Mouse (Mus musculus) kidney, postnatal 0 days (tissue): ENCODE data around the gene Bdnf. TPM values are rescaled to one million over a fixed set of nuclear protein-coding genes. Genes with fewer than 3 reads are reported as not detected.

Experiments
- ATAC-seq: fragments of 200-750 bp; cut with Nextera tagmentation; replicated peaks from 2 replicates; pipeline ENCODE4 v1.8.0; 2017; ENCODE audit warnings: low read depth, moderate number of reproducible peaks, moderate TSS enrichment, moderate library complexity; ENCODE audit not compliant: low FRiP score
- DNase-seq: peaks from one replicate; pipeline ENCODE4 v3.0.0-alpha.2; 2016; ENCODE audit warnings: low spot score
- H3K27ac ChIP-seq: fragments of 300-500 bp; sonication (generic); 2 replicates; pipeline ENCODE4 v1.5.1; 2014; ENCODE audit warnings: mild to moderate bottlenecking
- H3K27me3 ChIP-seq: fragments of 300-500 bp; sonication (generic); 2 replicates; pipeline ENCODE4 v1.6.1; 2014; ENCODE audit warnings: low read length, mixed read lengths; ENCODE audit not compliant: insufficient read depth
- H3K36me3 ChIP-seq: fragments of 300-500 bp; sonication (generic); 2 replicates; pipeline ENCODE4 v1.6.1; 2014; ENCODE audit warnings: low read length, mixed read lengths; ENCODE audit not compliant: insufficient read depth
- H3K4me1 ChIP-seq: fragments of 300-500 bp; sonication (generic); replicated peaks from 2 replicates; pipeline ENCODE4 v1.6.1; 2014; ENCODE audit warnings: antibody characterized with exemption, low read length, mixed read lengths; ENCODE audit not compliant: insufficient read depth
- H3K4me2 ChIP-seq: fragments of 300-500 bp; sonication (generic); 2 replicates; pipeline ENCODE4 v1.6.1; 2014; ENCODE audit warnings: mild to moderate bottlenecking, low read length, moderate library complexity, mixed read lengths
- H3K4me3 ChIP-seq: fragments of 300-500 bp; sonication (generic); replicated peaks from 2 replicates; pipeline ENCODE4 v1.5.1; 2014; ENCODE audit warnings: low read depth, low read length
- H3K9ac ChIP-seq: fragments of 300-500 bp; sonication (generic); 2 replicates; pipeline ENCODE4 v1.6.1; 2014; ENCODE audit warnings: low read depth, low read length
- H3K9me3 ChIP-seq: fragments of 300-500 bp; sonication (generic); replicated peaks from 2 replicates; pipeline ENCODE4 v1.6.1; 2016; ENCODE audit warnings: low read length, inconsistent platforms, mixed read lengths
- CTCF ChIP-seq: IDR thresholded peaks from 2 replicates; pipeline ENCODE4 v1.5.1; 2016; ENCODE audit warnings: antibody characterized with exemption, low read depth, mild to moderate bottlenecking, moderate library complexity
- WGBS: fragments of 180-500 bp; shearing (Covaris S2); extraction: QIAGEN DNeasy Blood & Tissue Kit; methylation state at CpG from one replicate; pipeline ENCODE4 v1.1.7; 2014; 5-methylcytosine and 5-hydroxymethylcytosine counted together
- polyA plus RNA-seq: library from polyadenylated mRNA; unstranded; fragments of >200 nt; fragmentation: Nextera tagmentation; extraction: Ambion mirVana; gene quantifications from 2 replicates; pipeline ENCODE4 v1.2.1, GENCODE M21; 2015

Gene Bdnf
- 0.93 and 0.95 TPM in 2 replicates for polyA plus RNA-seq

- Histone ChIP-seq H3K4me1 (peaks cover 7% of the 10 kb centered on the region; the same call in 1 of the 2 replicates), H3K9me3 (no peaks in the 10 kb centered on the region), H3K9ac (no peak within 1 kb of the TSS), H3K27me3 (peaks cover 64% of the 10 kb centered on the region), H3K4me2 (peak within 1 kb of the TSS; percentile 44), H3K4me3 (0 out of 2 replicates have a peak within 1 kb of the TSS, but pooled peaks have one; percentile 12), H3K36me3 (no peaks in the 10 kb centered on the region), H3K27ac (no peak within 1 kb of the TSS)
- no peak for ATAC-seq
- no peak for TF ChIP-seq CTCF
- DNase-seq = no peak
- WGBS = 2% methylated on average over 15 of the region's 15 CpGs
Measured at GRCm38 (mm10) chr2:109674532-109674931, at the start of gene Bdnf. Gene Bdnf (plus strand): TSS chr2:109674700.

GRCm38 (mm10) chr2:109626864-109627263 lies 47.6 kb upstream of the Bdnf start:
- no peak overlapping the region for H3K4me2 ChIP-seq
- ATAC-seq (peak; percentile 78; the same call in 1 of the 2 replicates), DNase-seq (peak; percentile 73)
- no peak for TF ChIP-seq CTCF
- 27% methylated on average over 6 of the region's 6 CpGs for WGBS
- H3K27ac ChIP-seq = no peak overlapping the region
- H3K4me3 ChIP-seq = no peak overlapping the region
- H3K9ac ChIP-seq = no peak overlapping the region
- no peaks in the 10 kb centered on the region for H3K27me3 ChIP-seq
- no peaks in the 10 kb centered on the region for H3K4me1 ChIP-seq
- H3K36me3 ChIP-seq = no peaks in the 10 kb centered on the region
- H3K9me3 ChIP-seq = no peaks in the 10 kb centered on the region

- no peak for TF ChIP-seq CTCF
- peak overlapping the region; percentile 44 for H3K4me2 ChIP-seq
- WGBS = under 1% methylated on average over 48 of the region's 48 CpGs
- DNase-seq (no peak), ATAC-seq (no peak; the same call in 1 of the 2 replicates)
- H3K9me3 ChIP-seq = no peaks in the 10 kb centered on the region
- H3K4me1 ChIP-seq = peaks cover 7% of the 10 kb centered on the region; the same call in 1 of the 2 replicates
- no peaks in the 10 kb centered on the region for H3K36me3 ChIP-seq
- peaks cover 58% of the 10 kb centered on the region for H3K27me3 ChIP-seq
- no peak overlapping the region for H3K9ac ChIP-seq
- no peak overlapping the region for H3K27ac ChIP-seq
- H3K4me3 ChIP-seq = 0 out of 2 replicates have a peak overlapping the region, but pooled peaks have one; percentile 12
Measured at GRCm38 (mm10) chr2:109673509-109674455, 718 bp upstream of the Bdnf start.

GRCm38 (mm10) chr2:109675051-109675450 lies 551 bp downstream of the Bdnf start:
- Histone ChIP-seq H3K4me2 (no peak overlapping the region), H3K27me3 (peaks cover 64% of the 10 kb centered on the region), H3K9me3 (no peaks in the 10 kb centered on the region), H3K4me1 (peaks cover 7% of the 10 kb centered on the region; the same call in 1 of the 2 replicates), H3K9ac (no peak overlapping the region), H3K4me3 (no peak overlapping the region), H3K36me3 (no peaks in the 10 kb centered on the region), H3K27ac (no peak overlapping the region)
- DNase-seq = no peak
- WGBS = 10% methylated on average over 11 of the region's 11 CpGs
- TF ChIP-seq CTCF = no peak
- no peak for ATAC-seq

GRCm38 (mm10) chr2:109675973-109676617 lies 1.6 kb downstream of the Bdnf start:
- Histone ChIP-seq H3K27me3 (peaks cover 64% of the 10 kb centered on the region), H3K4me1 (peaks cover 7% of the 10 kb centered on the region; the same call in 1 of the 2 replicates), H3K9ac (no peak overlapping the region), H3K27ac (no peak overlapping the region), H3K36me3 (no peaks in the 10 kb centered on the region), H3K4me2 (peak overlapping the region; percentile 30; the same call in 1 of the 2 replicates), H3K9me3 (no peaks in the 10 kb centered on the region), H3K4me3 (no peak overlapping the region)
- TF ChIP-seq CTCF = no peak
- WGBS = 2% methylated on average over 29 of the region's 29 CpGs
- ATAC-seq = peak; percentile 53; the same call in 1 of the 2 replicates
- peak; percentile 78 for DNase-seq

GRCm38 (mm10) chr2:109676618-109676974 lies 2.1 kb downstream of the Bdnf start:
- H3K9ac ChIP-seq = no peak overlapping the region
- no peaks in the 10 kb centered on the region for H3K9me3 ChIP-seq
- ATAC-seq (no peak), DNase-seq (no peak)
- H3K27me3 ChIP-seq = peaks cover 64% of the 10 kb centered on the region
- WGBS = under 1% methylated on average over 6 of the region's 6 CpGs
- peaks cover 7% of the 10 kb centered on the region; the same call in 1 of the 2 replicates for H3K4me1 ChIP-seq
- no peak for TF ChIP-seq CTCF
- H3K27ac ChIP-seq = no peak overlapping the region
- H3K4me3 ChIP-seq = no peak overlapping the region
- no peak overlapping the region for H3K4me2 ChIP-seq
- no peaks in the 10 kb centered on the region for H3K36me3 ChIP-seq
